Mouse (Mus musculus) MEL-GATA-1-ER (cell line): ENCODE data around the gene Mettl15.
"Not testable (repeated sequence)": the region's sequence is repeated elsewhere in the genome, so short reads cannot be mapped to it uniquely, and the experiment has no call there.

ENCODE experiments used
- DNase-seq: peaks from one replicate; pipeline ENCODE4 v3.0.0-alpha.2; 2012; ENCODE audit warnings: low read depth; ENCODE audit errors: extremely low read depth

Mettl15 gene

DNA sequence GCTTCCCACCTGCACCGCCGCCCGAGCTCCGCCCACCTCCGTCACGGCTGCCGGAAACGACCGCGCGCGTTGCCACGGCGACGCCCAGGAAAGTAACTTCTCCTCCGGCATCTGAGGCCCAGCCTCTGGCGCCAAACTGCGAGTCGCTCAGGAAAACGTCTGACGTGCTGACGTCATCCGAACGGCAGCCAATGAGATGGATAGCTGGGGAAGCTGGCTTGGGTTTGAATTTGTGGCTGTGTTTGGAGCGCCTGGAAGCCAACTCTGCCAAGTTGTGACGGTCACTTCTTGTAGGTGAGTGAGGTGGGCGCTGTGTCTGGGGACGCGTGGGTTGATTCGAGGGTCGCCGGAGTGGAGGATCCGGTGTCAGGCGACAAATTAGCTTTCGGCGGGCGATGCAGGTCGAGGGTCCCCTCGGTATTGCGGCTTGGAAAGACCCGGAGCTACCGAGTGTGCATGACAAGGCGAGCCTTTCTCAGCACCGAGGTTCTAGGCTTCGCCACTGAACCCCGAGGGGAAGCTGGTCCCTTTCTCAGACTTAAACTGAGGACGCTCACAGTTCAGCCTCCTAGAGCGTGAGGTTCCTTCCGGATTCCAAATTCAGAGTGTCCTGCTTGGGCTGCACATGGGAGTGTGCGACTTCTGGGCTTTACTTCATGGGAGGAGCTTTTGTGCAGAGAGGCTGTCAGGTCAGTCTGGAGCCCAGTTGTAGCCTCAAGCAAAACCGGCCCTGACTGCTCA is at the start of gene Mettl15, which contains the start of gene Kif18a:
Gene Mettl15 (minus strand): TSS at position 149 of the 741 bp plus-strand sequence.
Gene Kif18a (plus strand): TSS at position 139 of the 741 bp plus-strand sequence.
- peak; percentile 96 for DNase-seq

DNA sequence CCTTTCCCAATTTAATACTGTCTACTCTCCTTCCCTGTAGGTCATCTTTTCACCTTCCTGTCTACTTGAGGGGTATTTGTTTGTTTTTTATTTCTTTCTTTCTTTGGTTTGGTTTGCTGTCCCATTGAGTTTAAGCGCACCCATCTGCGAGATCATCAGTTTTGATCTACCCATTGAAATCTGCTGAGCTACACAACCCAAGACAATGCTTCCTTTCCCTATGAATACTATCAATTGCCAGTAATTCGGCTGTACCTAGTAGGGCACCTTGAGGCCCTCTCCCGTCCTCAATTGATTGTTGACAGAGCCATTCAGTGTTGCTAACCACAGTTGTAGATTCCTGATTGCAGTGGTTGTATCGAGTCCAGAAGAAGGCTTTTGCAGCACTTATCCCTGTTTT is 30.8 kb upstream of the Mettl15 start:
- DNase-seq = no peak

DNA sequence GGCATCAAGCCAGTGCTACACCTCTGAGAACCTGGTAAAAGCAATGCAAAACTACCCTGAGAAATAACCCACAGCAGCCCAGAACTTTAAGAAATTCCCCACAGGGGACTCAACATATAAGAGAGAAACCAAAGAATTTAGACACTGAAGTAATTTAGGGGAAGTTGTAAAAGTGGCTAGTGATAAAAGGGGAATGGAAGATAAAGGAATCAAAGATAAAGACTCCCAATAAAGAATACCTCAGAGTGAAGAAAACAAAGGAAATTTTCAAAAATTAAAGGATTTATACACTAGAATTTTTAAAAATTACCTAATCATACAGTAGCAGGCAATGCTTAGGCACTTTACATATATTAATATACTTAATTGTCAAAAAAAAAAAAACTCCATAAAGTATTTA is 23.1 kb upstream of the Mettl15 start:
- DNase-seq = no peak

DNA sequence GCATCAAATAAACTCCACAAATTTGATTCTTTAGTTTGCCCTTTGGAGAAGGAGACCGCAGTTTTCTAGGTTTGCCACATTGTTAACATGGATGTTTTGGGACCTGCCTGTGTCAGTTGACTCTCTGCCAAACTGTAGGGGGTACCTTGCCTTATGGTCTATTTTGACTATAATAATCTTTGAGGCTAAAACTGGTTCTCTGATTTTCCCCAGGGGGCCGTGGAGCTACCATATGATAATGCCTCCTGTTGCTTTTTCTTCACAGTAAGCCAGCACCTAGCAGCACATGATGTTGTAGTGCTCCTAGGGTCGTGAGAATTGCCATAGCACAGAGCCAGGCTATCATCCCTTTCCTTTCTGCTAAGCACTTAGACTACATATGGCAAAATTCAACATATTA is 21.7 kb upstream of the Mettl15 start:
- no peak for DNase-seq

DNA sequence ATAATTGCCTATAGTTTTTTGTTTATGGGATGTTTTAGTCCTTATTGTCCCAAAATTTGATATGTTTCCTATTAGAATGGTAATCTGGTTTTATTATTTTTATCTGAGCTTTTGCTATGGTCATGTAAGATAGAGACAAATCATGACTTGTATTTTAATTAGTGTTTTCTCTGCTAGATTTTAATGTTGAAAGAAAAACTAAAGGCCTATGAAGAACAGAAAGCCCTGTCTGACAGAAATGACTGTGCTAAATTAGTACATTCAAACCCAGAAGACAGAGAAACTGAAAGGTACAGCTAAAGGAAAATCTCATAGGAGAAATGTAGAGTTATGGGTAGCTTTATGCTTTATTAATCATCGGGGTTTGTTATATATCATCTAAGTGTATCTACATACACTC is 17.6 kb upstream of the Mettl15 start:
- no peak for DNase-seq

DNA sequence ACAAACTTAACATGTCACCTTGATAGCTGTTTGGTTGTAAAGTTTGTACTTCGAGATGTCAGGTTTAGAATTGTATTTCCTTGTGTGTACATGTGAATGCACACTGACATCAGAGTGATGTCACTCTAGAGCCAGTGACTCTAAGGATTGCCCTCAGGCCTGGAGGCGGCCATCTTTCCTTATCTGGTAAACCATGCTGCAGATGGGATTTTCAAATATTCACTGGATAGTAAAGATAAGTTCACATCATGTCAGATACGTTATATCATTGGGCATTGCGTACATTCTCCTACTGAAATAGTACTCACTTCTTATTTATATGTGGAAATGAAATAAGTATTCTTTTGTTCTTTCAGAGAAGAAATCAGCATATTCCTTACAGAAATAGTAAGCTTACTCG is 15.7 kb upstream of the Mettl15 start:
- no peak for DNase-seq

DNA sequence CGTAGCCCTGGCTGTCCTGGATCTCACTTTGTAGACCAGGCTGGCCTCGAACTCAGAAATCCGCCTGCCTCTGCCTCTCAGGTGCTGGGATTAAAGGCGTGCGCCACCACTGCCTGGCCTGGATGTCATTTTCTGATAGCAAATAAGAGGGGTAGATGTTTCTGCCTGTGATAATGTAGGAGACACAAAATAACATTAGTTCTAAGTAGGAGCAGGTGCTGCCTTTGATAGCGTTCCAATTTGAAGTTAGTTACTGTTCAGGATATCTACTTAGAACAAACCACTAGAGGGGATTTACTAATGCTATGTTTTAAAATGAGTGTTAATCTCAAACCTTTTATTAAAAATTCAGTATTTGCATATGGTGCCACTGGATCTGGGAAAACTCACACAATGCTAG is 8.8 kb upstream of the Mettl15 start:
- DNase-seq = no peak

DNA sequence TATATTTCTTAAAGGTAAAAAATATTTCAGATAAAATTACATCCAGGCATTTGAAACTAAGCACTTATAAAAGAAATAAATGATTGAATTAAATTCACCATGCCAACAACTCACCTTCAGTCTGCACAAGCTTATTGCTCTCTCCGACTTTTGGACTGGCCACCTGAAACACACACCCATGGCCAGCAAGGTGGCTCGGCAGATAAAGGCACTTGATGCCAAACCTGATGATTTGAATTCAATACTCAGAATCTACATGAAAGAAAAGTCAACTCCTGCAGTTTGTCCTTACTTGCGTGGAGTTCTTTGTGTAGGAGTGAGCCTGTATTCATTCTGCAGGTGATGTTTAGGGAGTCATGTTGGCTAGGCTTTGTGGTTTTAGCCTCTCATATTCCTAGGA is 3.6 kb upstream of the Mettl15 start:
- no peak for DNase-seq

DNA sequence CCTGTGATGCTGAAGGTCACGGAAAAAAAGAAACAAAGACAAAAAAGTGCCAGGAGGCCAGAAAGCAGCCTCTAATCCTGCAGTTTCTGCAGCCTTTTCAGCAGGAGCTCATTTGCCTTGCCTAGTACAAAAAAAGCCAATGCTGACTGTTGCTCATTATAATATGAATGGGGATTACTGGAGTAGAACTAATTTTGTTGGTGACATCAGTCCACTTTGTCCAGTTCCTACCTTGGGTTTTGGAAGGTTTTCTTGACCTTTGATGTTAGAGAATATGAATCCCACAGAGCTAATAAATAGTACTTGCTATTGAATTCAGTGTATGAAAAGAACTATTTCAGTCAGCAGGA is 768 bp upstream of the Mettl15 start:
- DNase-seq = peak; percentile 13

DNA sequence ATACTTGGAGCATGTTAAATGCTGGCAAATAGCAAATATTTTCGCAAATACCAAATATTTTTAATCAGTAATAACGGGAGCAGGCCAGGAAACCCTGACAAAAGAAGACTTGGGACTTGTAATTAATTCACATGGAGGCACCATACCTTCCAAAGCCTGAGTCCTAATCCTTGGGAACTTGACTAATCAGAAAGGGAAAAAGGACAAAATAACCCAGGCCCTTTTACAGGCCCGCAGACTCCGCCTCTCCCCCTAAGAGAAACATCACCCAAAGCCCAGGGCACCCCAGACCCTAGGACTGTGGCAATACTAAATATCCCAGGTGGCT is 312 bp downstream of the Mettl15 start:
- no peak for DNase-seq

DNA sequence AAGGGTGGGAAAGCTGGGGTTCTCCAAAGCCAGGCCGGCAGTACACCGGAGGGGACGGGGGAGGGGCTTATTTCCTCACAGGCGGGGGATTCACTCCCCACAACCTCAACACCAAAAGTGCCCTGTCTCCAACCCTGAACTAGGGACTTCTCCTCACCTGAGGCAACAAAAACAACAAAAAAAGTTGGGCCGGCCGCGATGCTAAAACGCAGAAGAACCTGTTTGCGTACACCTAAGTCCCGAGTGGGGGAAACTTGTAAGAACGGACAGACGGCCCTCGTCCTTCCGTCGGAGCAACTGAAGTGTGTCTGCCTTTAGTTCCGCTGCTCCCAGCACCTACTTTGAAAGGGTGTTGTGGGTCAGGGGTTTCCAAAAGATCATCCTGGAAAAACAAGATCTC is 2.5 kb downstream of the Mettl15 start:
- DNase-seq = peak; percentile 71

DNA sequence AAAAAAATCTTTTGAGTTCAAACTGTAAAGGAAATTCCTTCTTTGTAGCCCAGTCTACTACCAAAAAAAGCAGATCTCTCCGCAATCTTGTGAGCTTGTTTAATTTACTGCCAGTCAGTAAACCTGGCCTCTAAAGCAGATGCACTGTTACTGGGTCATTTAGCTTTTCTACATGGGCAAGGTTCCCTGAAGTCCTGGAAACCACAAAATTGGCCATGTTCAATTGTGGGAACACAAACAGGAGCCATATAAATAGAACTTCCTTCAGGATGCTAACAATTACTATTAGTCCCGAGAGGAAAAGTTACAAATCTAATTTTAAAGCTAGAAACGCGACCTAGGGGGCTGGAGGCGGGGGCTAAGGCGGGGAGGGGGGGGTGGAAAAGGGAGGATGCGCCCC is 3.0 kb downstream of the Mettl15 start:
- peak; percentile 10 for DNase-seq

DNA sequence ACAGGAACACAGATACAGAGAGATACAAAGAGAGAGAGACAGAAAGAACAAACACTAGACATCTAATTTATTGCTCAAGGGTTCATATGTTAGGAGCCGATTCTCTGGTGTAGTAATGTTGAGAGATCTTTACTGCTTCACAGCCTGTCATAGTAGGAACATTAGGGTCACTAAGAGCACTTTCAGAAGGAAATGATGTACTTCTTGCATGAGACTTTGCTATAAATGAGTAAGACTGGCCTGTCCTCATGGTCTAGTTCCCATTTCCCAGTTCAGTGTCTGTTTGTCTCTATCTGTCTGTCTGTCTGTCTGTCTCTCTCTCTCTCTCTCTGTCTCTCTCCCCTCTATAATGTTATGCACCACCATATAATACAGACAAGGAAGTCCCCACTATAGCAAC is 7.5 kb downstream of the Mettl15 start:
- DNase-seq = no peak

DNA sequence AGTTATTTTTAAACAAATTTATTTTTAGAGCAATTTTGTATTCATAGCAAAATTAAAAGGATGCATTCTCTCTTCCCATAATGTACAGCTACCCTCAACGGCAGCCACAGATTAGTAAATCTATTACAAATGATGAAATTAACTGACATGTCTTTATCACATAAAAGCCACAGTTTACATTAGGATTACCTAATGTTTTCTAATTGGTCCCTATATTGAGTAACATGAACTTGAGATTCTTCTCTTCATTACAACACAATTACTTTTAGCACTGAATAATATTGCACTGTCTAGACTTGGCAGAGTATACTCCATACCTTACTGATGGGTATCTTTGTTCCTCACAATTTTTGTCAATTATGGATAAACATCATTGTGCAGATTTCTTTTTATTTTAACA is 17.8 kb downstream of the Mettl15 start:
- no peak for DNase-seq

DNA sequence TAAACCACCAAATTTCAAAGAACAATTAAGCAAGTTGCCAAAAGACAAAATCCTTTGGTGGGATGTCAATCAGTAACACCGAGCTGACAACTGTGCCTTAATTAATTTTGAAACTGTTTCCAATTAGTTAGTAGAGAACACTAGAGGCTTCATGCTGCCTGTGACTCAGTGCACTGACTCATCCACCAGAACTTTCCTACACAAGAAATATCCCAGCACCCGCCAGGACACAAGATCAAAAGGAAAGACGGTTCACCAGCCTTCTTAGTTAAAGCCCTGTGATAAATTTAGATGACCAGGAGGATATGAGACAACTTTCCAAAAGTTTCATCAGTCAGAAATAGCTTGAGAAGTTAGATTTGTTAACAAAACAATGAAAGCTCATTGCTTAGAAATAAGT is 38.6 kb downstream of the Mettl15 start:
- no peak for DNase-seq

DNA sequence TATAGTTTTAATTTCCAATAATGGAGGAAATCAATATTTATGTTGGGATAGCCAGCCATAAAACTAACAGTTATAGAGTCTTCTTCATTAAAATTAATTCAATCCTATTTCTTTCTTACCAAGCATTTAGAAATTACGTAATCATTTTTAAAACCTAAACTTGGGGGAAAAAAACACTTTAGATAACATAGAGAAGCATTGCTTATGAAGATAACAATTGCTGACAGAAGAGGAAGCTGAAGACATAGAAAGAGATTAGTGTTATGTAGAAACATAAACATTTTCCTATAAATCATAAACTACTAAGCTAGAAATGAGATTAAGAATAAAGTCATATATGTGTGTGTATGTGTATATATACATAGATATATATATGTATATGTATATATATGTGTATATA is 44.8 kb downstream of the Mettl15 start:
- DNase-seq = no peak

DNA sequence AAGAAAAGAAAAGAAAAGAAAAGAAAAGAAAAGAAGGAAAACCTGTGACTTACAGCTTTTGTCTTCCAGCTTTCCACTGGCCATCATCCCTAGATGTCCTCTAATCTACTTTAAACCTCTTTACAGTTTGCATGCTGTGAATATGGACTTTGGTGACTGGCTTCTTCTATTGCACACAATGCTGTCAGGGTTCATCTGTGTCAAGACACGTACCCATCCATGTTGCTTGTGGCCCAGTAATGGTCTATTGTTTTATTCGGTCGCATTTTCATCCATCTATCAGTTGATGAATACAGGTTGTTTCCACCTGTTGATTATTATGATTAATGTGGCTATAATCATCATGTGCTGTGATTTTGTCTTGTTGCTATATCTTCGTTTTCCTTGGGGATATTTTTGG is 46.7 kb downstream of the Mettl15 start:
- DNase-seq = no peak

DNA sequence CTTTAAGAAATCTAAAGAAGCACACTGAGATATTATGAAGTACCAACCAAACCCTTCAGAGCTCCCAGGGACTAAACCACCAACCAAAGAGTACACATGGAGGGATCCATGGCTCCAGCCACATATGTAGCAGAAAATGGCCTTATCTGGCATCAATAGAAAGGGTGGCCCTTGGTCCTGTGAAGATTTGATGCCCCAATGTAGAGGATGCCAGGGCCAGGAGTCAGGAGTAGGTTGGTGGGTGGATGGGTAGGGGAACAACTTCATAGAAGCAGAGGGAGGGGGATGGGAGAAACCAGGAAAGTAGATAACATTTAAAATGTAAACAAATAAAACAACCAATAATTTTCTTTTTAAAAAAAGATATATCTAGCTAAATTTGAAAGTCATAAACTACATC is 50.1 kb downstream of the Mettl15 start:
- DNase-seq = no peak

DNA sequence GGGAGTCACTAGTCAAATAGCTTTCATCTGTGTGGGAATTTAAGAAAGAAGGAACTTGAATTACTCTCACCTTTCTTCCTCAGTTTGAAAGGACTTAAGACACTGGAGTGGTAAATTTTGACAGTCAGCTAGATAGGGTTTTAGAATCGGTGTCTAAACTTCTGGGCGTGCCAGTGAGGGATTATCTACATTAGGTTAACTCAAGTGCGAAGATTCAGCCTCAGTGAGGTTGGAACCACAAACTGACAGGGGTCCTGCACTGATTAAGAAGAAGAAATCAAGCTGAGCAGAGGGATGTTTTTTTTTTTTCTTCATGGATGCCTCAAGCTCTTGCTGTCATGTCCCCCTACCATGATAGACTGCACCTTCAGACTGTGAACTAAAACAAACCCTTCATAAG is 53.4 kb downstream of the Mettl15 start:
- DNase-seq = no peak

DNA sequence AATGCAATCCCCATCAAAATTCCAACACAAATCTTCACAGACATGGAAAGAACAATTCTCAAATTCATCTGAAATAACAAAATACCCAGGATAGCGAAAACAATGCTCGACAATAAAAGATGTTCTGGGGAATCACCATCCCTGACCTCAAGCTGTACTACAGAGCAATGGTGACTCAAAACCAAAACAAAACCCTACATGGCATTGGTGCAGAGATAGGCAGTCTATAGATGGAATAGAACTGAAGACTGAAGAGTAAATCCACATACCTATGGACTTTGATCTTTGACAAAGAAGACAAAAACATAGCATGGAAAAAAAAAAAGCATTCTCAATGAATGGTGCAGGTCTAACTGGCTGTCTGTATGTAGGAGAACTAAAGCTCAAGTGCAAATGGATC is 59.1 kb downstream of the Mettl15 start:
- DNase-seq = no peak

DNA sequence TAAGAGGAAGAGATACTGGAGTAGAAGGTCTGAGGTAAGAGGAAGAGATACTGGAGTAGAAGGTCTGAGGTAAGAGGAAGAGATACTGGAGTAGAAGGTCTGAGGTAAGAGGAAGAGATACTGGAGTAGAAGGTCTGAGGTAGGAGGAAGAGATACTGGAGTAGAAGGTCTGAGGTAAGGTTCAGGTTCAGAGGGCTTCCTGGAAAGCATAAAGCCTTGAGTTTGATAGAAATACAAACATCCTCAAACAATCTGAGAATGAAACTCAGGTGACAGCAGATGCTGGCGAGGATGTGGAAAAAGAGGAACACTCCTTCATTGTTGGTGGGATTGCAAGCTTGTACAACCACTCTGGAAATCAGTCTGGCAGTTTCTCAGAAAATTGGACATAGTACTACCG is 63.9 kb downstream of the Mettl15 start:
- DNase-seq = not testable (repeated sequence)

DNA sequence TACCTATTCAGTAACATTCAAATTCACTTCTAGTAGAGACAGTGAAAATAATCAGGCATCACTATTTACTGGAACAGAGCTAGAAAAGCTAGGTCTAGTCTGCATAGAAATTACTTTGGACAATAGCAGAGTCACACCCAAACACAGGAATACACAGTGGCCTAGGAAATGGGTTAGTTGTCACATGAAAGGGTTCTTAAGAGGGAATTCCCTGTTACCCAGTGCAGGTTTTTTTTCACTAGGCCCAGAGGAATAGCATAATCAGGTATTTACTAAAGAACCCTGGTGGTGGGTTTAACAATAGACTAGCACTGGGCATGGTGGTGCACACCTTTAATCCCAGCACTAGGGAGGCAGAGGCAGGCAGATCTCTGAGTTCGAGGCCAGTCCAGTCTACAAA is 69.9 kb downstream of the Mettl15 start:
- not testable (repeated sequence) for DNase-seq

DNA sequence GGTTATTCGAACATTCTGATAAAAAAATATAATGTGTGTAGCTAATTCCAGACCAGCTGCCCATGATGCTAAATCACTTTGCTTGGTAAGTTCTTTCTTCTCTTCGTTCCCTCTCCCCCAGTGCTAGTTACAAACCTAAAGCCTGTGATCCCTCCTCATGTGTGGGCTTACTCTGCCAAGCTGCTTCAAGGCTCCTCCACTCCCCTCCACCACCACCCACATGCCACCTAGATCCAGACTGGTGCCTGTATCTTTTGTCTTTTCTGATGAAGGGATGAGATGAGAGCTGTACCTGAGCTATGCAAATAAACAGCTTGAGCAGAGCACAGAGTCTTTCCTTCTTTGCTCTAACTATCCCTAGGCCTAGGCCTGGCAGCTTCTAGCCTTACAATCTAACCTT is 72.5 kb downstream of the Mettl15 start:
- DNase-seq = no peak

DNA sequence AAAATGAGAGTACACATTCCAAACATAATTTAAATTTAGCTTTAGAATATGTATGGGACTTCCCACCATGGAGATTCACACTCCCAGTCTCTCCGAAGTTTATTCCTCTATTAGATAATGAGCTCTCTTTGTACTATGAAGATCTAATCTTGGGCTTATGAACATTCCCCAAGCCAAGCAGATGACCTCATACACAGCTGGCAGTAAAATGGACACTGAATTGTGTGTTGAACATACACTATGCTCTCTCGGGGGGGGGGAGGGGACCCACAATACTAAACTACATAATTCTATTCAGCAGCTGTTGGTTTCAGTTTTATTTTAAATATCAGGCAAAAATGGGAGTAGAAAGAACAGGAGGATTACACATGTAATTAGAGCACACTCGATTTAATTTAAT is 97.6 kb downstream of the Mettl15 start:
- no peak for DNase-seq
